Comparison of ENCODE assay signal across 16 mouse cellular contexts in the genomic region with DNA sequence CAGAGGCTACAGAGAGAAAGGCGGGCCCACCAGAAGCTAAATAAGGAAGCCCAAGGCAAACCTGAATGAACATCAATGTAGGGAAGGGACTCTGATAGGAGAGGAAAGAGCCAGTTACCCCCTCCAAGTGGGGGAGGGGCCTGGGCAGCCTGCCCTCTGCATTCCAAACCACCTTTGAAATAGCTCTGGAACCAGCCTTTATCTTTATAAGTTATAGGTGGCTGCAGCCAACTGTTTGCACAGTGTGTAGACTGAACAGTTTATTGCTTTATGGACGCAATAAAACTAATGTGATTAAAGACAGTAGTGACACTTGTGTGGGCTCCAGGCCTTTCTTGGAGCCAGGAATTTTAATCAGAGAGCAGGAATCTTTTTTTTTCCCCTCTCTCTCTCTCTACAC.
DNase-seq lines count a peak whose midpoint lies in the region; ATAC-seq lines count a peak whose summit lies in the region.
"Had no signal": no experiment of that assay in that cellular context is flagged by ENCODE, and none has a peak within 500 bp of the region (broad histone marks: within the 10 kb centered on the region; RNA-seq: fewer than 3 reads in every experiment).

No protein-coding gene starts in this region.

- H3K9ac ChIP-seq in kidney, embryonic 15.5 days = no peak overlapping the region
- no peak overlapping the region for H3K9ac ChIP-seq in intestine, embryonic 14.5 days (ENCODE audit: low read length)
- H3K9ac ChIP-seq: hindbrain, embryonic 12.5 days; liver, embryonic 15.5 days; midbrain, embryonic 13.5 days had no signal

- 35% methylated on average over 2 of the region's 2 CpGs for WGBS in kidney, embryonic 15.5 days
- WGBS in intestine, embryonic 14.5 days = 37% methylated on average over 2 of the region's 2 CpGs

- no peaks in the 10 kb centered on the region for H3K9me3 ChIP-seq in kidney, embryonic 15.5 days (replicated peaks)
- H3K9me3 ChIP-seq in intestine, embryonic 14.5 days (ENCODE audit: control insufficient read depth, low read length) = no peaks in the 10 kb centered on the region
- H3K9me3 ChIP-seq: hindbrain, embryonic 12.5 days; liver, embryonic 15.5 days; midbrain, embryonic 13.5 days had no signal

- H3K4me1 ChIP-seq in kidney, embryonic 15.5 days = peaks cover 30% of the 10 kb centered on the region
- peaks cover 15% of the 10 kb centered on the region; the same call in 1 of the 2 replicates for H3K4me1 ChIP-seq in intestine, embryonic 14.5 days (replicated peaks; ENCODE audit: control insufficient read depth, insufficient read depth, low read length)
- H3K4me1 ChIP-seq: hindbrain, embryonic 12.5 days; liver, embryonic 15.5 days; midbrain, embryonic 13.5 days had no signal

- no peaks in the 10 kb centered on the region for H3K27me3 ChIP-seq in kidney, embryonic 15.5 days
- no peaks in the 10 kb centered on the region for H3K27me3 ChIP-seq in intestine, embryonic 14.5 days (replicated peaks; ENCODE audit: control insufficient read depth, insufficient read depth, low read length)
- H3K27me3 ChIP-seq: CH12.LX; hindbrain, embryonic 12.5 days; liver, embryonic 15.5 days; midbrain, embryonic 13.5 days had no signal

- ATAC-seq in kidney, embryonic 15.5 days (replicated peaks; ENCODE audit: low FRiP score) = peak; percentile 80
- peak; percentile 97 for ATAC-seq in intestine, embryonic 14.5 days (replicated peaks; ENCODE audit: low FRiP score, low TSS enrichment, low read depth)
- no peak for ATAC-seq in frontal cortex, adult (ENCODE audit: low TSS enrichment)
- ATAC-seq in activated CD4-positive, CD25-positive, alpha-beta regulatory T cell, adult 4 months = no peak
- ATAC-seq: forebrain, embryonic 14.5 days; midbrain, embryonic 13.5 days had no signal

- no peaks in the 10 kb centered on the region for H3K36me3 ChIP-seq in kidney, embryonic 15.5 days
- H3K36me3 ChIP-seq in intestine, embryonic 14.5 days (ENCODE audit: control insufficient read depth, insufficient read depth, low read length) = no peaks in the 10 kb centered on the region
- H3K36me3 ChIP-seq: hindbrain, embryonic 12.5 days; liver, embryonic 15.5 days; midbrain, embryonic 13.5 days had no signal

- peak; percentile 17 for DNase-seq in embryo, embryonic 9.5 days (ENCODE audit: extremely low spot score)
- no peak for DNase-seq in embryo, embryonic 10.5 days (ENCODE audit: low spot score)
- no peak for DNase-seq in kidney, adult 8-10 months
- DNase-seq in intestine, embryonic 14.5 days (ENCODE audit: low spot score) = peak; percentile 82
- DNase-seq in kidney, postnatal 4 days = peak; percentile 68 to 75
- DNase-seq: adrenal gland, postnatal 14 days; cerebellum, adult 8-10 months; heart, adult 18-20 months had no signal

- peak overlapping the region; percentile 75 for H3K27ac ChIP-seq in kidney, embryonic 15.5 days
- no peak overlapping the region for H3K27ac ChIP-seq in intestine, embryonic 14.5 days (ENCODE audit: low read depth)
- H3K27ac ChIP-seq: hindbrain, embryonic 12.5 days; liver, embryonic 15.5 days; midbrain, embryonic 13.5 days had no signal

- no peak overlapping the region for H3K4me3 ChIP-seq in kidney, embryonic 15.5 days (replicated peaks)
- H3K4me3 ChIP-seq in intestine, embryonic 14.5 days (ENCODE audit: low read depth, low read length) = no peak overlapping the region
- H3K4me3 ChIP-seq: hindbrain, embryonic 12.5 days; liver, embryonic 15.5 days; midbrain, embryonic 13.5 days had no signal

- no peak overlapping the region for H3K4me2 ChIP-seq in kidney, embryonic 15.5 days
- H3K4me2 ChIP-seq in intestine, embryonic 14.5 days (ENCODE audit: low read length) = no peak overlapping the region
- H3K4me2 ChIP-seq: hindbrain, embryonic 12.5 days; liver, embryonic 15.5 days; midbrain, embryonic 13.5 days had no signal

Comparison
In these comparisons a context has a peak if more than half of its experiments do, and no peak if none do; other contexts are left out.
1. DNase-seq: peak in embryo, embryonic 9.5 days (single experiment), intestine, embryonic 14.5 days (single experiment) and kidney, postnatal 4 days (2 of 2); none in embryo, embryonic 10.5 days (single experiment) and kidney, adult 8-10 months (0 of 2).
2. ATAC-seq: peak in kidney, embryonic 15.5 days (single experiment) and intestine, embryonic 14.5 days (single experiment); none in frontal cortex, adult (single experiment) and activated CD4-positive, CD25-positive, alpha-beta regulatory T cell, adult 4 months (single experiment).